Mouse (Mus musculus) liver, embryonic 14.5 days (tissue): Measurements from ENCODE around the gene Gm15217.

Experiments used
- CTCF ChIP-seq: IDR thresholded peaks from 2 replicates; pipeline ENCODE4 v1.5.1; 2016; ENCODE audit warnings: antibody characterized with exemption, low read depth, control low read depth
- EP300 ChIP-seq: IDR thresholded peaks from 2 replicates; pipeline ENCODE4 v1.6.1; 2016; ENCODE audit warnings: antibody characterized with exemption, low read depth

DNA sequence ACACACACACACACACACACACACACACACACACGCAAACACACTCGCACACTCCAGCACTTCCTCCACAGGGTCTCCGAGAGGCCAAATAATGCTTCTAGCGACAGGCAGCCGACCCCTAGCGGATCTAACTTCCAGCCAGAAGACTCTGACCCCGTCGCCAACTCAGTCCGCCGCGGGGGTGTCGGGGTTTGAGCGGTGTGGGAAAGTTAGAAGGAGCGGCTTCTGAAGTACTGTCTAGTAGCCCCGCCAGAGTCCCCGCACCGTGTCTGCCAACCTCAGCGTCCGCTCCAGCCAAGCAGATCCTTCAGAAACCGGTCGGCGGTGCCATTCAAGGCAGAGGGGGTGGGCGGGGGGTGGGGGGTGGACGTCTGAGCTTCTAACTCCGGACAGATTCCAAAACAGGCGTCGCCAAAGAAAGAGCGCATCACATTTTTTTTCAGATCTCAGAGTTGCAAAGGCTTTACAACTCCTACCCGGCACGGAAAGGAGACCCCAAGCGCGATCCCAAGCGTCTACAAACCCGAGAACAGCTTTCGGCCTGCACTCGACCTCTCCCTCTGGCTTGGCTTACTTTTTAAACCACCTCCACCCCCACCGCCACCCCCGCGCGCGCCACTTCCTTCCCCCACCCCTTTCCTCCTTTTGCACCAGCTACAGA, 8.7 kb downstream of the Gm15217 start:
- TF ChIP-seq CTCF (0 out of 2 replicates have a peak, but pooled peaks have one; percentile 5), EP300 (no peak)
